Mouse (Mus musculus) forebrain, embryonic 15.5 days (tissue): Measurements from ENCODE around the gene Usp42. TPM values are rescaled to one million over a fixed set of nuclear protein-coding genes. Genes with fewer than 3 reads are reported as not detected.
A peak's percentile ranks its signal among the peaks of the same experiment; 100 is the strongest.

Experiments used
- ATAC-seq: fragments of 200-750 bp; cut with Nextera tagmentation; replicated peaks from 2 replicates; pipeline ENCODE4 v1.8.0; 2017; ENCODE audit warnings: mild to moderate bottlenecking, moderate TSS enrichment, moderate library complexity
- H3K27ac ChIP-seq: fragments of 300-500 bp; sonication (generic); replicated peaks from 2 replicates; pipeline ENCODE4 v1.5.1; 2015; ENCODE audit warnings: mild to moderate bottlenecking, inconsistent platforms
- H3K27me3 ChIP-seq: fragments of 300-500 bp; sonication (generic); 2 replicates; pipeline ENCODE4 v1.6.1; 2015; ENCODE audit warnings: inconsistent platforms
- H3K36me3 ChIP-seq: fragments of 300-500 bp; sonication (generic); 2 replicates; pipeline ENCODE4 v1.6.1; 2015; ENCODE audit warnings: mild to moderate bottlenecking, inconsistent platforms
- H3K4me1 ChIP-seq: fragments of 300-500 bp; sonication (generic); 2 replicates; pipeline ENCODE4 v1.6.1; 2015; ENCODE audit warnings: inconsistent platforms
- H3K4me2 ChIP-seq: fragments of 300-500 bp; sonication (generic); replicated peaks from 2 replicates; pipeline ENCODE4 v1.6.1; 2015; ENCODE audit warnings: mild to moderate bottlenecking, inconsistent platforms
- H3K4me3 ChIP-seq: fragments of 300-500 bp; sonication (generic); 2 replicates; pipeline ENCODE4 v1.5.1; 2015; ENCODE audit warnings: mild to moderate bottlenecking, inconsistent platforms
- H3K9ac ChIP-seq: fragments of 300-500 bp; sonication (generic); replicated peaks from 2 replicates; pipeline ENCODE4 v1.6.1; 2015; ENCODE audit warnings: mild to moderate bottlenecking, inconsistent platforms
- H3K9me3 ChIP-seq: fragments of 300-500 bp; sonication (generic); 2 replicates; pipeline ENCODE4 v1.6.1; 2016; ENCODE audit warnings: inconsistent platforms
- WGBS: fragments of 180-500 bp; shearing (Covaris S2); methylation state at CpG from one replicate; pipeline ENCODE4 v1.1.7; 2015; ENCODE audit warnings: mixed read lengths; 5-methylcytosine and 5-hydroxymethylcytosine counted together
- polyA plus RNA-seq: library from polyadenylated mRNA; unstranded; fragments of >200 nt; fragmentation: Nextera tagmentation; extraction: Ambion mirVana; gene quantifications from 2 replicates; pipeline ENCODE4 v1.2.1, GENCODE M21; 2015

The Usp42 gene
- polyA plus RNA-seq, 1 experiment from 2014 or later: 30.4 TPM

- WGBS: 93% methylated on average over 7 of the region's 7 CpGs
- no peak for ATAC-seq
- peaks cover 3% of the 10 kb centered on the region for H3K4me1 ChIP-seq
- no peak overlapping the region for H3K4me2 ChIP-seq
- no peak overlapping the region for H3K4me3 ChIP-seq
- no peak overlapping the region for H3K27ac ChIP-seq
- no peak overlapping the region for H3K9ac ChIP-seq
- H3K27me3 ChIP-seq: no peaks in the 10 kb centered on the region
- peaks cover 36% of the 10 kb centered on the region for H3K36me3 ChIP-seq
- H3K9me3 ChIP-seq: no peaks in the 10 kb centered on the region
These were observed 25.3 kb downstream of the Usp42 start for GRCm38 (mm10) chr5:143706822-143707200.

GRCm38 (mm10) chr5:143706030-143706821 lies 25.9 kb downstream of the Usp42 start:
- H3K36me3 ChIP-seq: peaks cover 40% of the 10 kb centered on the region; the same call in 1 of the 2 replicates
- no peaks in the 10 kb centered on the region for H3K9me3 ChIP-seq
- H3K4me2 ChIP-seq: no peak overlapping the region
- no peak for ATAC-seq
- 78% methylated on average over 9 of the region's 9 CpGs for WGBS
- no peak overlapping the region for H3K27ac ChIP-seq
- H3K4me1 ChIP-seq: peaks cover 3% of the 10 kb centered on the region
- no peaks in the 10 kb centered on the region for H3K27me3 ChIP-seq
- no peak overlapping the region for H3K9ac ChIP-seq
- no peak overlapping the region for H3K4me3 ChIP-seq

GRCm38 (mm10) chr5:143705659-143705982 lies 26.5 kb downstream of the Usp42 start:
- peaks cover 3% of the 10 kb centered on the region for H3K4me1 ChIP-seq
- H3K9ac ChIP-seq: no peak overlapping the region
- 63% methylated on average over 1 of the region's 1 CpGs for WGBS
- H3K4me3 ChIP-seq: no peak overlapping the region
- H3K27me3 ChIP-seq: no peaks in the 10 kb centered on the region
- no peak overlapping the region for H3K27ac ChIP-seq
- peaks cover 36% of the 10 kb centered on the region; the same call in 1 of the 2 replicates for H3K36me3 ChIP-seq
- no peak for ATAC-seq
- H3K9me3 ChIP-seq: no peaks in the 10 kb centered on the region
- H3K4me2 ChIP-seq: no peak overlapping the region

- Histone ChIP-seq H3K9ac (no peak overlapping the region; the same call in 1 of the 2 replicates), H3K4me3 (no peak overlapping the region), H3K4me2 (no peak overlapping the region), H3K27me3 (no peaks in the 10 kb centered on the region), H3K9me3 (no peaks in the 10 kb centered on the region), H3K4me1 (peaks cover 3% of the 10 kb centered on the region), H3K27ac (0 out of 2 replicates have a peak overlapping the region, but pooled peaks have one; percentile 27), H3K36me3 (peaks cover 32% of the 10 kb centered on the region; the same call in 1 of the 2 replicates)
- ATAC-seq: 0 out of 2 replicates have a peak, but pooled peaks have one; percentile 23
- 57% methylated on average over 13 of the region's 13 CpGs for WGBS
These were observed 27.0 kb downstream of the Usp42 start for GRCm38 (mm10) chr5:143704875-143705658.

GRCm38 (mm10) chr5:143701074-143701473 lies 31.0 kb downstream of the Usp42 start:
- whole genome bisulfite sequencing: 90% methylated on average over 10 of the region's 10 CpGs
- Histone ChIP-seq H3K4me3 (no peak overlapping the region), H3K27ac (no peak overlapping the region), H3K4me1 (peaks cover 3% of the 10 kb centered on the region), H3K9me3 (no peaks in the 10 kb centered on the region), H3K4me2 (no peak overlapping the region), H3K9ac (no peak overlapping the region), H3K36me3 (peaks cover 16% of the 10 kb centered on the region; the same call in 1 of the 2 replicates), H3K27me3 (no peaks in the 10 kb centered on the region)
- no peak for ATAC-seq

- peaks cover 3% of the 10 kb centered on the region; the same call in 1 of the 2 replicates for H3K4me1 ChIP-seq
- 94% methylated on average over 5 of the region's 5 CpGs for WGBS
- no peak overlapping the region for H3K4me3 ChIP-seq
- H3K36me3 ChIP-seq: peaks cover 16% of the 10 kb centered on the region; the same call in 1 of the 2 replicates
- no peak overlapping the region for H3K4me2 ChIP-seq
- H3K9ac ChIP-seq: no peak overlapping the region
- ATAC-seq: no peak
- no peaks in the 10 kb centered on the region for H3K9me3 ChIP-seq
- no peaks in the 10 kb centered on the region for H3K27me3 ChIP-seq
- no peak overlapping the region for H3K27ac ChIP-seq
These were observed 31.8 kb downstream of the Usp42 start for GRCm38 (mm10) chr5:143700247-143700646.

- no peak overlapping the region for H3K4me2 ChIP-seq
- WGBS: 94% methylated on average over 4 of the region's 4 CpGs
- H3K9me3 ChIP-seq: no peaks in the 10 kb centered on the region
- no peak overlapping the region for H3K9ac ChIP-seq
- H3K27me3 ChIP-seq: no peaks in the 10 kb centered on the region
- no peak overlapping the region for H3K27ac ChIP-seq
- ATAC-seq: no peak
- H3K36me3 ChIP-seq: peaks cover 16% of the 10 kb centered on the region; the same call in 1 of the 2 replicates
- no peaks in the 10 kb centered on the region for H3K4me1 ChIP-seq
- no peak overlapping the region for H3K4me3 ChIP-seq
These were observed 33.6 kb downstream of the Usp42 start for GRCm38 (mm10) chr5:143698454-143698853.

GRCm38 (mm10) chr5:143696323-143696722 lies 35.8 kb downstream of the Usp42 start:
- peaks cover 1% of the 10 kb centered on the region; the same call in 1 of the 2 replicates for H3K36me3 ChIP-seq
- H3K9ac ChIP-seq: no peak overlapping the region
- no peaks in the 10 kb centered on the region for H3K9me3 ChIP-seq
- H3K27ac ChIP-seq: no peak overlapping the region
- H3K4me3 ChIP-seq: no peak overlapping the region
- no peaks in the 10 kb centered on the region for H3K27me3 ChIP-seq
- no peaks in the 10 kb centered on the region for H3K4me1 ChIP-seq
- 76% methylated on average over 3 of the region's 3 CpGs for WGBS
- no peak overlapping the region for H3K4me2 ChIP-seq
- ATAC-seq: no peak

- WGBS: 93% methylated on average over 5 of the region's 5 CpGs
- Histone ChIP-seq H3K27ac (no peak overlapping the region), H3K4me1 (no peaks in the 10 kb centered on the region), H3K9ac (no peak overlapping the region), H3K9me3 (no peaks in the 10 kb centered on the region), H3K36me3 (peaks cover 8% of the 10 kb centered on the region; the same call in 1 of the 2 replicates), H3K27me3 (no peaks in the 10 kb centered on the region), H3K4me2 (no peak overlapping the region), H3K4me3 (no peak overlapping the region)
- no peak for ATAC-seq
These were observed 41.2 kb downstream of the Usp42 start for GRCm38 (mm10) chr5:143690926-143691325.

- no peaks in the 10 kb centered on the region for H3K27me3 ChIP-seq
- H3K4me2 ChIP-seq: no peak overlapping the region
- H3K9me3 ChIP-seq: no peaks in the 10 kb centered on the region
- no peak overlapping the region for H3K9ac ChIP-seq
- WGBS: 87% methylated on average over 9 of the region's 9 CpGs
- no peak for ATAC-seq
- H3K36me3 ChIP-seq: peaks cover 8% of the 10 kb centered on the region; the same call in 1 of the 2 replicates
- H3K4me1 ChIP-seq: no peaks in the 10 kb centered on the region
- no peak overlapping the region for H3K27ac ChIP-seq
- no peak overlapping the region for H3K4me3 ChIP-seq
These were observed 41.7 kb downstream of the Usp42 start for GRCm38 (mm10) chr5:143690392-143690791.

GRCm38 (mm10) chr5:143687589-143687988 lies 44.5 kb downstream of the Usp42 start:
- 92% methylated on average over 3 of the region's 3 CpGs for WGBS

GRCm38 (mm10) chr5:143686456-143686855 lies 45.6 kb downstream of the Usp42 start:
- Histone ChIP-seq H3K4me1 (no peaks in the 10 kb centered on the region), H3K4me2 (no peak overlapping the region), H3K9ac (no peak overlapping the region), H3K36me3 (peaks cover 8% of the 10 kb centered on the region; the same call in 1 of the 2 replicates), H3K27ac (no peak overlapping the region), H3K4me3 (no peak overlapping the region), H3K27me3 (no peaks in the 10 kb centered on the region), H3K9me3 (no peaks in the 10 kb centered on the region)
- 89% methylated on average over 3 of the region's 3 CpGs for WGBS
- no peak for ATAC-seq

More at GRCm38 (mm10) chr5:143687589-143687988, 44.5 kb downstream of the Usp42 start:
- H3K27me3 ChIP-seq: no peaks in the 10 kb centered on the region
- ATAC-seq: no peak
- no peak overlapping the region for H3K9ac ChIP-seq
- H3K4me2 ChIP-seq: no peak overlapping the region
- no peak overlapping the region for H3K27ac ChIP-seq
- peaks cover 8% of the 10 kb centered on the region; the same call in 1 of the 2 replicates for H3K36me3 ChIP-seq
- H3K4me1 ChIP-seq: no peaks in the 10 kb centered on the region
- H3K4me3 ChIP-seq: no peak overlapping the region
- no peaks in the 10 kb centered on the region for H3K9me3 ChIP-seq
